Mouse (Mus musculus) liver, adult 2 months (tissue): ENCODE results near the gene Krt75. TPM values are rescaled to one million over a fixed set of nuclear protein-coding genes. Genes with fewer than 3 reads are reported as not detected.
"Not testable (repeated sequence)": the region's sequence is repeated elsewhere in the genome, so short reads cannot be mapped to it uniquely, and the experiment has no call there.

Experiments used
- DNase-seq: peaks from one replicate; pipeline ENCODE4 v3.0.0-alpha.2; 2011; ENCODE audit warnings: low read depth, low spot score; ENCODE audit errors: extremely low read depth
- H3K27ac ChIP-seq: fragments of 200-500 bp; replicated peaks from 2 replicates; pipeline ENCODE4 v1.5.1; 2012; ENCODE audit warnings: low read depth, mild to moderate bottlenecking, control low read depth, inconsistent platforms, low read length; ENCODE audit not compliant: insufficient read depth
- H3K27me3 ChIP-seq: fragments of 200-500 bp; 2 replicates; pipeline ENCODE4 v1.6.1; 2012; ENCODE audit warnings: mild to moderate bottlenecking, moderate library complexity, low read length, inconsistent platforms; ENCODE audit not compliant: control insufficient read depth, insufficient read depth
- H3K36me3 ChIP-seq: fragments of 200-500 bp; 2 replicates; pipeline ENCODE4 v1.6.1; 2012; ENCODE audit warnings: low read length, inconsistent platforms; ENCODE audit not compliant: control insufficient read depth, insufficient read depth
- H3K4me1 ChIP-seq: fragments of 200-500 bp; 2 replicates; pipeline ENCODE4 v1.6.1; 2011; ENCODE audit warnings: low read length; ENCODE audit not compliant: control insufficient read depth, insufficient read depth
- H3K4me3 ChIP-seq: fragments of 200-500 bp; 2 replicates; pipeline ENCODE4 v1.5.1; 2011; ENCODE audit warnings: low read depth, mild to moderate bottlenecking, control low read depth, low read length, moderate library complexity; ENCODE audit not compliant: insufficient read depth
- H3K79me2 ChIP-seq: fragments of 200-500 bp; 2 replicates; pipeline ENCODE4 v1.6.1; 2012; ENCODE audit warnings: inconsistent platforms, mild to moderate bottlenecking, low read length, moderate library complexity; ENCODE audit not compliant: control insufficient read depth, insufficient read depth
- H3K9ac ChIP-seq: fragments of 200-500 bp; 2 replicates; pipeline ENCODE4 v1.6.1; 2012; ENCODE audit warnings: low read depth, mild to moderate bottlenecking, control low read depth, inconsistent platforms, low read length
- CTCF ChIP-seq: fragments of 200-500 bp; IDR thresholded peaks from 2 replicates; pipeline ENCODE4 v1.5.1; 2011; ENCODE audit warnings: low read depth, low read length, control low read depth
- POLR2A ChIP-seq: fragments of 200-500 bp; IDR thresholded peaks from 2 replicates; pipeline ENCODE4 v1.6.1; 2011; ENCODE audit warnings: low read length, control low read depth; ENCODE audit not compliant: insufficient read depth; ENCODE audit errors: extremely low read depth
- WGBS: fragments of 180-500 bp; shearing (Covaris S2); methylation state at CpG from one replicate; pipeline ENCODE4 v1.1.7; 2018; 5-methylcytosine and 5-hydroxymethylcytosine counted together
- polyA plus RNA-seq: library from polyadenylated mRNA; depleted of rRNA; stranded (reverse); fragments of >200 nt; gene quantifications from 2 replicates; pipeline ENCODE4 v1.2.3, GENCODE M21; 2012; rRNA removed
- total RNA-seq: library from RNA; depleted of rRNA; stranded (reverse); fragments of >200 nt; gene quantifications from 2 replicates; pipeline ENCODE4 v1.2.3, GENCODE M21; 2014; rRNA removed

Krt75 gene
- total and polyA plus RNA-seq, 2 experiments = not detected

DNA sequence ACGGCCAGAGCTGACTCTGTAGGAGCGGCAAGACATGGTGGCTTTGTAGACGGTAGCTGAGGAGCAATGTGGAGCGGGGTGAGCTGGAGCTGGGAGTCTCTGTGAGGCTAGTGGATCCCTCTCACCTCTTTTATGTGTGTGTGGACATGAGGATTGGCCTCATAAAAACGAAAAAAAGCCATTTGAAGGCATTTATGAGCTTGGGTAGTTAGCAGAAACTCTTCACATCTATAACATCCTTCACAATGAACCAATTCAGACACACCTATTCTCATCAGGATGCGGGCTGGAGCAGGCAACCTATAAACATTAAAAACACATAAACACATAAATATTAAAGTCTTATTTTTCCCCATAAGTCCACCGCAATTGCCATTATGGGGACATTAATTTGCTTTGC, 41.0 kb downstream of the Krt75 start, which contains the start of gene Krt84:
Krt84 (minus strand) TSS at position 101 of the 400 bp plus-strand sequence.
- Histone ChIP-seq H3K27ac (no peak within 1 kb of the TSS), H3K36me3 (no peaks in the 10 kb centered on the region), H3K4me3 (no peak within 1 kb of the TSS), H3K27me3 (no peaks in the 10 kb centered on the region), H3K4me1 (no peaks in the 10 kb centered on the region), H3K79me2 (no peaks in the 10 kb centered on the region), H3K9ac (no peak within 1 kb of the TSS)
- TF ChIP-seq CTCF (no peak), POLR2A (no peak)
- no peak for DNase-seq
- WGBS = 82% methylated on average over 7 of the region's 7 CpGs

GRCm38 (mm10) chr15:101522556-101523232, 51.0 kb downstream of the Krt75 start:
- H3K36me3 ChIP-seq = no peaks in the 10 kb centered on the region
- peak; percentile 1 for DNase-seq
- no peaks in the 10 kb centered on the region for H3K79me2 ChIP-seq
- H3K27ac ChIP-seq = no peak overlapping the region
- no peak for TF ChIP-seq CTCF
- H3K4me3 ChIP-seq = no peak overlapping the region
- 54% methylated on average over 4 of the region's 4 CpGs for WGBS
- no peaks in the 10 kb centered on the region; the same call in 1 of the 2 replicates for H3K27me3 ChIP-seq
- H3K9ac ChIP-seq = no peak overlapping the region
- no peaks in the 10 kb centered on the region for H3K4me1 ChIP-seq

DNA sequence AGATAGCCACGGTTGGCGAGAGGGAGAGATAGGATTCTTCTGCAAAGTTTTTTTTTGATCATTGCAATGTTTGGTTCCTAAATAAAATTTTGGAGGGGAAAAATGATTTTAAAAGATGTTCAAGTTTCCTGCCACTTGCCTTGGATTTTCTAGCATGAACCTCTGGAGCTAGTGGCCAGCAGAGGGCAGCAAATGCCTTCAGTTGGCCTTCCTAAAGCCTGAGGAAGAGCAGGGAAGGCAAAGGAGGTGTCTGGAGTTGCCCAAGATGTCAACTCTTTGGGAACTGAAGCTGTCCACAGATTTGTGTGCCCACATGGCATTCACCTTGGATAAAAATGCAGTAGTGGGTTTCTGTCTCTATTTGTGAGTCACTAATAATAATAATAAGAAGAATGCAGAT, 53.9 kb downstream of the Krt75 start:
- Histone ChIP-seq H3K4me1 (no peaks in the 10 kb centered on the region), H3K4me3 (no peak overlapping the region), H3K9ac (no peak overlapping the region), H3K27ac (no peak overlapping the region), H3K36me3 (no peaks in the 10 kb centered on the region), H3K79me2 (no peaks in the 10 kb centered on the region), H3K27me3 (no peaks in the 10 kb centered on the region; the same call in 1 of the 2 replicates)
- DNase-seq = peak; percentile 50
- TF ChIP-seq POLR2A (no peak), CTCF (peak; percentile 85)
- 8% methylated on average over 2 of the region's 2 CpGs for WGBS

- not testable (repeated sequence) for DNase-seq, H3K4me3 ChIP-seq, H3K27ac ChIP-seq, H3K9ac ChIP-seq, H3K36me3 ChIP-seq, H3K27me3 ChIP-seq, H3K79me2 ChIP-seq, H3K4me1 ChIP-seq
- 66% methylated on average over 2 of the region's 2 CpGs for WGBS
These were observed 56.5 kb downstream of the Krt75 start, which contains the start of gene Gm49425 for GRCm38 (mm10) chr15:101517161-101517560. Gene Gm49425 (minus strand): TSS chr15:101517261.

Other genes with a start within 250 kb of the Krt75 start
- gene Krt80, start 203.7 kb downstream of the Krt75 start, total RNA-seq = 0.07 and 0.09 TPM in 2 replicates
- 0.15 and 0.46 TPM in 2 replicates for gene Krt80, start 203.7 kb downstream of the Krt75 start, polyA plus RNA-seq
- gene Krt7, start 162.9 kb downstream of the Krt75 start, total RNA-seq = 0.20 and 0.37 TPM in 2 replicates
- gene Krt7, start 162.9 kb downstream of the Krt75 start, polyA plus RNA-seq = 0.29 and 0.31 TPM in 2 replicates
- gene Krt87, start 135.1 kb downstream of the Krt75 start, total RNA-seq = not detected in 2 replicates
- not detected in 2 replicates for gene Krt87, start 135.1 kb downstream of the Krt75 start, polyA plus RNA-seq
- not detected in 2 replicates for gene Krt88, start 126.2 kb downstream of the Krt75 start, total RNA-seq
- gene Krt88, start 126.2 kb downstream of the Krt75 start, polyA plus RNA-seq = not detected in 2 replicates
- gene Krt81, start 110.2 kb downstream of the Krt75 start, total RNA-seq = not detected in 2 replicates
- gene Krt81, start 110.2 kb downstream of the Krt75 start, polyA plus RNA-seq = not detected in 2 replicates
- gene Krt86, start 100.4 kb downstream of the Krt75 start, total RNA-seq = not detected in 2 replicates
- not detected in 2 replicates for gene Krt86, start 100.4 kb downstream of the Krt75 start, polyA plus RNA-seq
- gene Krt83, start 82.4 kb downstream of the Krt75 start, total RNA-seq = not detected in 2 replicates
- gene Krt83, start 82.4 kb downstream of the Krt75 start, polyA plus RNA-seq = not detected in 2 replicates
- gene Gm49425, start 56.6 kb downstream of the Krt75 start, total RNA-seq = not detected in 2 replicates
- not detected in 2 replicates for gene Gm49425, start 56.6 kb downstream of the Krt75 start, polyA plus RNA-seq
- not detected in 2 replicates for gene Krt84, start 41.1 kb downstream of the Krt75 start, total RNA-seq
- gene Krt84, start 41.1 kb downstream of the Krt75 start, polyA plus RNA-seq = not detected in 2 replicates
- not detected in 2 replicates for gene Krt82, start 23.2 kb downstream of the Krt75 start, total RNA-seq
- gene Krt82, start 23.2 kb downstream of the Krt75 start, polyA plus RNA-seq = not detected in 2 replicates
- gene Krt90, start 11.0 kb downstream of the Krt75 start, total RNA-seq = not detected in 2 replicates
- gene Krt90, start 11.0 kb downstream of the Krt75 start, polyA plus RNA-seq = not detected in 2 replicates
- gene Gm5414, start 54.3 kb upstream of the Krt75 start, total RNA-seq = not detected in 2 replicates
- not detected in 2 replicates for gene Gm5414, start 54.3 kb upstream of the Krt75 start, polyA plus RNA-seq
- gene Gm5478, start 73.5 kb upstream of the Krt75 start, total RNA-seq = not detected in 2 replicates
- not detected in 2 replicates for gene Gm5478, start 73.5 kb upstream of the Krt75 start, polyA plus RNA-seq
- not detected in 2 replicates for gene Krt6b, start 106.4 kb upstream of the Krt75 start, total RNA-seq
- not detected in 2 replicates for gene Krt6b, start 106.4 kb upstream of the Krt75 start, polyA plus RNA-seq
- not detected in 2 replicates for gene Krt6a, start 120.4 kb upstream of the Krt75 start, total RNA-seq
- not detected in 2 replicates for gene Krt6a, start 120.4 kb upstream of the Krt75 start, polyA plus RNA-seq
- gene Krt5, start 139.0 kb upstream of the Krt75 start, total RNA-seq = not detected in 2 replicates
- gene Krt5, start 139.0 kb upstream of the Krt75 start, polyA plus RNA-seq = not detected in 2 replicates
- not detected in 2 replicates for gene Krt71, start 169.2 kb upstream of the Krt75 start, total RNA-seq
- not detected in 2 replicates for gene Krt71, start 169.2 kb upstream of the Krt75 start, polyA plus RNA-seq
- gene Krt72, start 212.6 kb upstream of the Krt75 start, total RNA-seq = not detected in 2 replicates
- not detected in 2 replicates for gene Krt72, start 212.6 kb upstream of the Krt75 start, polyA plus RNA-seq
- not detected in 2 replicates for gene Krt73, start 228.4 kb upstream of the Krt75 start, total RNA-seq
- not detected in 2 replicates for gene Krt73, start 228.4 kb upstream of the Krt75 start, polyA plus RNA-seq
- not detected in 2 replicates for gene Krt2, start 244.3 kb upstream of the Krt75 start, total RNA-seq
- gene Krt2, start 244.3 kb upstream of the Krt75 start, polyA plus RNA-seq = not detected in 2 replicates